Mouse (Mus musculus) MEL (cell line): ENCODE measurements around the gene Rpa2. TPM values are rescaled to one million over a fixed set of nuclear protein-coding genes. Genes with fewer than 3 reads are reported as not detected.

Experiments used
- DNase-seq: peaks from one replicate; pipeline ENCODE4 v3.0.0; 2011; ENCODE audit warnings: low read depth, low spot score
- H3K27ac ChIP-seq: 2 replicates; pipeline ENCODE4 v1.5.1; 2012; ENCODE audit warnings: low read depth, mild to moderate bottlenecking, control low read depth, low read length, moderate library complexity; ENCODE audit not compliant: control insufficient read depth
- H3K27me3 ChIP-seq, 2 experiments: fragments of 150-350 bp in 1 of 2; sonication (generic) in 1 of 2; 2 replicates each; pipeline ENCODE4 v1.6.1; 2012; ENCODE audit warnings: low read length in 2 of 2, mild to moderate bottlenecking in 2 of 2, improper control_type of control experiment in 1 of 2, moderate library complexity in 1 of 2; ENCODE audit not compliant: insufficient read depth in 2 of 2, control insufficient read depth in 1 of 2
- H3K36me3 ChIP-seq, 2 experiments: 2 replicates each; pipeline ENCODE4 v1.6.1; 2012 to 2014; ENCODE audit warnings: low read length in 2 of 2, improper control_type of control experiment in 1 of 2, inconsistent platforms in 1 of 2, mild to moderate bottlenecking in 1 of 2; ENCODE audit not compliant: insufficient read depth in 2 of 2, control insufficient read depth in 1 of 2
- H3K4me1 ChIP-seq, 2 experiments: fragments of 150-350 bp in 1 of 2; sonication (generic) in 1 of 2; 2 replicates each; pipeline ENCODE4 v1.6.1; 2012; ENCODE audit warnings: low read length in 2 of 2, improper control_type of control experiment in 1 of 2, mild to moderate bottlenecking in 1 of 2; ENCODE audit not compliant: insufficient read depth in 2 of 2, control insufficient read depth in 1 of 2
- H3K4me3 ChIP-seq, 2 experiments: fragments of 150-350 bp in 1 of 2; sonication (generic) in 1 of 2; 2 replicates each; pipeline ENCODE4 v1.5.1; 2012; ENCODE audit warnings: low read depth in 2 of 2, low read length in 2 of 2, mild to moderate bottlenecking in 2 of 2, moderate library complexity in 2 of 2, control low read depth in 1 of 2, improper control_type of control experiment in 1 of 2; ENCODE audit not compliant: control insufficient read depth in 1 of 2, insufficient read depth in 1 of 2
- H3K79me2 ChIP-seq: 2 replicates; pipeline ENCODE4 v1.6.1; 2012; ENCODE audit warnings: mild to moderate bottlenecking, low read length, moderate library complexity; ENCODE audit not compliant: control insufficient read depth, poor library complexity, insufficient read depth
- H3K9ac ChIP-seq: 2 replicates; pipeline ENCODE4 v1.6.1; 2012; ENCODE audit warnings: low read depth, mild to moderate bottlenecking, control low read depth, low read length, moderate library complexity; ENCODE audit not compliant: control insufficient read depth, poor library complexity, severe bottlenecking
- H3K9me3 ChIP-seq: fragments of 150-350 bp; sonication (generic); replicated peaks from 2 replicates; pipeline ENCODE4 v1.6.1; 2012; ENCODE audit warnings: mild to moderate bottlenecking, low read length, improper control_type of control experiment, moderate library complexity; ENCODE audit not compliant: insufficient read depth
- BHLHE40 ChIP-seq: IDR thresholded peaks from 2 replicates; pipeline ENCODE4 v1.6.1; 2012; ENCODE audit warnings: low read depth, mild to moderate bottlenecking, inconsistent platforms, low read length, improper control_type of control experiment, borderline replicate concordance
- CHD1 ChIP-seq: IDR thresholded peaks from 2 replicates; pipeline ENCODE4 v1.6.1; 2012; ENCODE audit warnings: low read depth, mild to moderate bottlenecking, inconsistent platforms, low read length, improper control_type of control experiment
- CHD2 ChIP-seq: IDR thresholded peaks from 2 replicates; pipeline ENCODE4 v1.6.1; 2011; ENCODE audit warnings: low read length, improper control_type of control experiment
- CTCF ChIP-seq, 3 experiments: IDR thresholded peaks in 2 of 3; conservative IDR thresholded peaks in 1 of 3; 2 replicates each; pipeline ENCODE4 v1.5.1; 2011 to 2012; ENCODE audit warnings: low read length in 3 of 3, low read depth in 2 of 3, mild to moderate bottlenecking in 2 of 3, improper control_type of control experiment in 1 of 3, inconsistent platforms in 1 of 3, mixed read lengths in 1 of 3, moderate library complexity in 1 of 3; ENCODE audit not compliant: control insufficient read depth in 1 of 3, insufficient read depth in 1 of 3, poor library complexity in 1 of 3, severe bottlenecking in 1 of 3
- E2F4 ChIP-seq: IDR thresholded peaks from 2 replicates; pipeline ENCODE4 v1.6.1; 2011; ENCODE audit warnings: low read depth, low read length, improper control_type of control experiment, borderline replicate concordance
- ELF1 ChIP-seq: IDR thresholded peaks from 2 replicates; pipeline ENCODE4 v1.6.1; 2014; ENCODE audit warnings: low read depth, mild to moderate bottlenecking, inconsistent platforms, low read length, improper control_type of control experiment, moderate library complexity
- GATA1 ChIP-seq: IDR thresholded peaks from 2 replicates; pipeline ENCODE4 v1.6.1; 2011; ENCODE audit warnings: low read depth, low read length, improper control_type of control experiment
- HCFC1 ChIP-seq: IDR thresholded peaks from 2 replicates; pipeline ENCODE4 v1.6.1; 2012; ENCODE audit warnings: low read depth, mild to moderate bottlenecking, inconsistent platforms, low read length, improper control_type of control experiment, moderate library complexity
- JUND ChIP-seq: IDR thresholded peaks from 2 replicates; pipeline ENCODE4 v1.6.1; 2011; ENCODE audit warnings: low read depth, mild to moderate bottlenecking, improper control_type of control experiment, low read length
- KAT2A ChIP-seq: conservative IDR thresholded peaks from 2 replicates; pipeline ENCODE4 v1.6.1; 2012; ENCODE audit warnings: low read depth, low read length, improper control_type of control experiment, inconsistent platforms
- MAX ChIP-seq: IDR thresholded peaks from 2 replicates; pipeline ENCODE4 v1.6.1; 2011; ENCODE audit warnings: low read length, improper control_type of control experiment
- MAZ ChIP-seq: IDR thresholded peaks from 2 replicates; pipeline ENCODE4 v1.6.1; 2012; ENCODE audit warnings: low read depth, mild to moderate bottlenecking, inconsistent platforms, low read length, improper control_type of control experiment
- MEF2A ChIP-seq: IDR thresholded peaks from 2 replicates; pipeline ENCODE4 v1.6.1; 2014; ENCODE audit warnings: low read depth, mild to moderate bottlenecking, inconsistent platforms, low read length, improper control_type of control experiment; ENCODE audit not compliant: poor library complexity, insufficient replicate concordance, severe bottlenecking; ENCODE audit errors: extremely low read depth
- MXI1 ChIP-seq: IDR thresholded peaks from 2 replicates; pipeline ENCODE4 v1.6.1; 2011; ENCODE audit warnings: mild to moderate bottlenecking, low read depth, low read length, improper control_type of control experiment
- MYB ChIP-seq: IDR thresholded peaks from 2 replicates; pipeline ENCODE4 v1.6.1; 2011; ENCODE audit warnings: mild to moderate bottlenecking, low read depth, low read length, improper control_type of control experiment
- MYC ChIP-seq: IDR thresholded peaks from 2 replicates; pipeline ENCODE4 v1.6.1; 2011; ENCODE audit warnings: low read depth, mild to moderate bottlenecking, low read length, improper control_type of control experiment, moderate library complexity
- NELFE ChIP-seq: IDR thresholded peaks from 2 replicates; pipeline ENCODE4 v1.6.1; 2011; ENCODE audit warnings: low read depth, low read length, improper control_type of control experiment
- NRF1 ChIP-seq: IDR thresholded peaks from 2 replicates; pipeline ENCODE4 v1.6.1; 2014; ENCODE audit warnings: low read depth, mild to moderate bottlenecking, inconsistent platforms, low read length, improper control_type of control experiment, moderate library complexity; ENCODE audit not compliant: poor library complexity, insufficient read depth, severe bottlenecking
- POLR2A ChIP-seq, 2 experiments: IDR thresholded peaks; 2 replicates each; pipeline ENCODE4 v1.6.1; 2011 to 2012; ENCODE audit warnings: low read length in 2 of 2, mild to moderate bottlenecking in 2 of 2, control low read depth in 1 of 2, improper control_type of control experiment in 1 of 2, low read depth in 1 of 2, moderate library complexity in 1 of 2; ENCODE audit not compliant: control insufficient read depth in 1 of 2, insufficient read depth in 1 of 2, poor library complexity in 1 of 2
- POLR2AphosphoS2 ChIP-seq: IDR thresholded peaks from 2 replicates; pipeline ENCODE4 v1.6.1; 2011; ENCODE audit warnings: low read length, improper control_type of control experiment
- POLR2AphosphoS5 ChIP-seq: IDR thresholded peaks from 2 replicates; pipeline ENCODE4 v1.6.1; 2012; ENCODE audit warnings: low read depth, borderline replicate concordance, mild to moderate bottlenecking, inconsistent platforms, low read length, moderate library complexity, mixed read lengths
- RAD21 ChIP-seq: IDR thresholded peaks from 2 replicates; pipeline ENCODE4 v1.6.1; 2011; ENCODE audit warnings: mild to moderate bottlenecking, low read depth, low read length, improper control_type of control experiment
- RCOR1 ChIP-seq: IDR thresholded peaks from 2 replicates; pipeline ENCODE4 v1.6.1; 2012; ENCODE audit warnings: low read depth, mild to moderate bottlenecking, inconsistent platforms, low read length, improper control_type of control experiment
- SIN3A ChIP-seq: IDR thresholded peaks from 2 replicates; pipeline ENCODE4 v1.6.1; 2012; ENCODE audit warnings: low read length, improper control_type of control experiment, inconsistent platforms
- SMC3 ChIP-seq: IDR thresholded peaks from 2 replicates; pipeline ENCODE4 v1.6.1; 2011; ENCODE audit warnings: low read depth, low read length, improper control_type of control experiment
- TAL1 ChIP-seq: IDR thresholded peaks from 2 replicates; pipeline ENCODE4 v1.6.1; 2012; ENCODE audit warnings: mild to moderate bottlenecking, inconsistent platforms, low read length, moderate library complexity, mixed read lengths
- TBP ChIP-seq: IDR thresholded peaks from 2 replicates; pipeline ENCODE4 v1.8.0; 2011; ENCODE audit warnings: low read depth, low read length, improper control_type of control experiment
- TCF12 ChIP-seq: IDR thresholded peaks from 2 replicates; pipeline ENCODE4 v1.6.1; 2014; ENCODE audit warnings: low read depth, mild to moderate bottlenecking, inconsistent platforms, low read length, improper control_type of control experiment, moderate library complexity
- UBTF ChIP-seq: IDR thresholded peaks from 2 replicates; pipeline ENCODE4 v1.6.1; 2012; ENCODE audit warnings: low read depth, mild to moderate bottlenecking, inconsistent platforms, low read length, improper control_type of control experiment, moderate library complexity, borderline replicate concordance; ENCODE audit not compliant: insufficient read depth
- USF1 ChIP-seq: IDR thresholded peaks from 2 replicates; pipeline ENCODE4 v1.6.1; 2014; ENCODE audit warnings: low read depth, mild to moderate bottlenecking, inconsistent platforms, low read length, improper control_type of control experiment, moderate library complexity
- USF2 ChIP-seq, 2 experiments: IDR thresholded peaks; 2 replicates each; pipeline ENCODE4 v1.6.1; 2011 to 2012; ENCODE audit warnings: improper control_type of control experiment in 2 of 2, low read length in 2 of 2, borderline replicate concordance in 1 of 2, inconsistent platforms in 1 of 2, low read depth in 1 of 2, mild to moderate bottlenecking in 1 of 2; ENCODE audit not compliant: insufficient read depth in 1 of 2
- ZC3H11A ChIP-seq: IDR thresholded peaks from 2 replicates; pipeline ENCODE4 v1.6.1; 2012; ENCODE audit warnings: low read depth, mild to moderate bottlenecking, inconsistent platforms, low read length, improper control_type of control experiment
- ZKSCAN1 ChIP-seq: IDR thresholded peaks from 2 replicates; pipeline ENCODE4 v1.6.1; 2012; ENCODE audit warnings: low read depth, mild to moderate bottlenecking, inconsistent platforms, low read length, improper control_type of control experiment, moderate library complexity
- ZMIZ1 ChIP-seq: IDR thresholded peaks from 2 replicates; pipeline ENCODE4 v1.6.1; 2012; ENCODE audit warnings: low read depth, mild to moderate bottlenecking, inconsistent platforms, low read length, improper control_type of control experiment, moderate library complexity
- ZNF384 ChIP-seq: IDR thresholded peaks from 2 replicates; pipeline ENCODE4 v1.6.1; 2012; ENCODE audit warnings: low read depth, mild to moderate bottlenecking, inconsistent platforms, low read length, improper control_type of control experiment
- polyA plus RNA-seq, 2 experiments: library from polyadenylated mRNA; stranded (reverse) in 1 of 2; unstranded in 1 of 2; fragments of >175 nt in 1 of 2; fragments of >200 nt in 1 of 2; gene quantifications; 2 replicates each; pipeline versions ENCODE4 v1.2.1 to v1.2.4; 2012; ENCODE audit warnings: low replicate concordance in 2 of 2, low read depth in 1 of 2; ENCODE audit not compliant: insufficient read length in 2 of 2, insufficient read depth in 1 of 2, missing spikeins in 1 of 2
- total RNA-seq: library from RNA; depleted of rRNA; stranded (reverse); fragments of 300-350 nt; gene quantifications from 2 replicates; pipeline ENCODE4 v1.2.3, GENCODE M21; 2012

Gene Rpa2
- total and polyA plus RNA-seq, 3 experiments, result 103 to 119 TPM; not detected in 1

DNA sequence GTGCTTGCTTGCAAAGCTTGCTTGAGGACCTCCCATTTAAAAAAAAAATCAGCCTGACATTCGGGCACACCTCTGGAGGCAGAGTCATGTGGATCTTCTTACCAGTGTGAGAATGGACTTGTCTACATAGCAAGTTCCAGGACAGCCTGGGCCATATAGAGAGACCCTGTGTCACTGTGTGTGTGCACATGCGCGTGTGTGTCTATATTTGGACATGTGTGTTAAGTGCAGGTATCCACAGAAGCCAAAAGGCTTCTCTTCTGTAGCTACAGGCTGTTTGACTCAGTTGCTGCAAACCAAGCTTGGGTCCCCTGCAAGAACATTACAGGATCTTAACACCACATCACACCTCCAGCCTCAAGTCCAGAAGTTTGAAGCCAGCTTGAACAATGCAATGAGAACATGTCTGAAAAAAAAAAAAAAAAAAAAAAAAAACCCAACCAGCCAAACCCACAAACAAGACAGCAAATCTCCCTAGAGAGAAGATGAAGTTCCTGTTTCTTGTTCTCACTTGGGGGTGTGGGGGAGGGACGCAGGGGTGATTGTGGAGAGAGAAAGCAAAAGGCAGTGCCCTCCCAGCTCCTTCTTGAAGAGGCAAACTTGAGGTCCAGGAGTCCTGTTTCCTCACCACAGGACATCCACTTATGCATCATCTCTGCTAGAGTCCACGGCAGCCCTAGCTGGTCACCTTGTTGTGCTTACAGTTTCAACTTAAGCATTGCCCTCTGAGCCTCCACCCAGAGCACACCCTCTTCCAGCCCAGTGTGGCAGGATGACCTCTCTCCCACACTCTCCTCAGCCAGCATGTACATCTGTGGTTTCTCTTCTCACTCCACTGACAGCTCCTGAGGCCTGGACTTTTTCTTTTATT, 39.9 kb downstream of the Rpa2 start:
- Histone ChIP-seq H3K79me2 (no peaks in the 10 kb centered on the region), H3K4me1 (peaks cover 19 to 28% of the 10 kb centered on the region in 2 experiments), H3K9me3 (no peaks in the 10 kb centered on the region), H3K27me3 (no peaks in the 10 kb centered on the region), H3K27ac (peak overlapping the region; percentile 54), H3K36me3 (peaks cover 0 to 33% of the 10 kb centered on the region in 2 experiments; a peak in 2 of 4 replicates), H3K4me3 (peak overlapping the region in 1 of 2 experiments; percentile 39; a peak in 1 of 4 replicates), H3K9ac (peak overlapping the region; percentile 15)
- DNase-seq, result peak; percentile 87
- TF ChIP-seq TAL1 (no peak), ZNF384 (peak; percentile 99), SMC3 (no peak; the same call in 1 of the 2 replicates), MYC (0 out of 2 replicates have a peak, but pooled peaks have one; percentile 51), ZC3H11A (no peak), TBP (0 out of 2 replicates have a peak, but pooled peaks have one; percentile 30), CHD1 (no peak; the same call in 1 of the 2 replicates), NRF1 (peak; percentile 55; the same call in 1 of the 2 replicates), USF2 (IDR thresholded peaks at IDR 0.05; ENCODE audit: borderline replicate concordance in 1 of 2, insufficient read depth in 1 of 2, low read depth in 1 of 2, low read length in 2 of 2) (no peak), POLR2A (IDR thresholded peaks at IDR 0.05; ENCODE audit: control insufficient read depth in 1 of 2, insufficient read depth in 1 of 2, low read depth in 1 of 2, low read length in 2 of 2, poor library complexity in 1 of 2) (no peak), RCOR1 (peak; percentile 81), MAX (no peak), POLR2AphosphoS2 (no peak), ELF1 (peak; percentile 66), NELFE (peak; percentile 38; the same call in 1 of the 2 replicates), E2F4 (no peak), POLR2AphosphoS5 (no peak), USF1 (no peak; the same call in 1 of the 2 replicates), JUND (no peak), ZMIZ1 (no peak), TCF12 (peak; percentile 59), CHD2 (peak; percentile 65), MXI1 (no peak; the same call in 1 of the 2 replicates), SIN3A (peak; percentile 74), MEF2A (no peak), CTCF (IDR thresholded peaks at IDR 0.05 in 2 of 3, conservative IDR thresholded peaks at IDR 0.05 in 1 of 3; ENCODE audit: control insufficient read depth in 1 of 3, insufficient read depth in 1 of 3, low read depth in 2 of 3, low read length in 3 of 3, poor library complexity in 1 of 3, severe bottlenecking in 1 of 3) (no peak), RAD21 (no peak), BHLHE40 (peak; percentile 47; the same call in 1 of the 2 replicates), GATA1 (no peak), MAZ (peak; percentile 60; the same call in 1 of the 2 replicates), ZKSCAN1 (peak; percentile 84; the same call in 1 of the 2 replicates), MYB (0 out of 2 replicates have a peak, but pooled peaks have one; percentile 29), HCFC1 (peak; percentile 58), UBTF (no peak), KAT2A (no peak)
